Mouse (Mus musculus): ENCODE measurements around the gene Fignl2. TPM values are rescaled to one million over a fixed set of nuclear protein-coding genes. Genes with fewer than 3 reads are reported as not detected.

The Fignl2 gene
- polyA plus RNA-seq (2014; fragmentation: Illumina TruSeq; extraction: RNeasy Lipid Tissue Mini Kit (QIAGEN cat#74804); ENCODE audit: low read depth, low replicate concordance): 0.82 TPM

GRCm38 (mm10) chr15:101077813-101078730 lies at the start of gene Fignl2:
TSS of gene Fignl2 (minus strand) at chr15:101078567.

GRCm38 (mm10) chr15:101115511-101116110 lies 37.2 kb upstream of the Fignl2 start, which contains the start of gene Ankrd33:
TSS of gene Ankrd33 (plus strand) at chr15:101115755.

GRCm38 (mm10) chr15:101047194-101047555 lies 31.2 kb downstream of the Fignl2 start, which contains the start of gene Gm47841:
TSS of gene Gm47841 (minus strand) at chr15:101047397.

Other genes with a start within 250 kb of the Fignl2 start
- 3.0 TPM for gene Scn8a, start 208.7 kb downstream of the Fignl2 start, polyA plus RNA-seq (2014; fragmentation: Illumina TruSeq; extraction: RNeasy Lipid Tissue Mini Kit (QIAGEN cat#74804); ENCODE audit: low read depth, low replicate concordance)
- not detected for gene Gm47841, start 31.2 kb downstream of the Fignl2 start, polyA plus RNA-seq (2014; fragmentation: Illumina TruSeq; extraction: RNeasy Lipid Tissue Mini Kit (QIAGEN cat#74804); ENCODE audit: low read depth, low replicate concordance)
- not detected for gene Ankrd33, start 37.2 kb upstream of the Fignl2 start, polyA plus RNA-seq (2014; fragmentation: Illumina TruSeq; extraction: RNeasy Lipid Tissue Mini Kit (QIAGEN cat#74804); ENCODE audit: low read depth, low replicate concordance)
- 1.0 TPM for gene Acvrl1, start 50.0 kb upstream of the Fignl2 start, polyA plus RNA-seq (2014; fragmentation: Illumina TruSeq; extraction: RNeasy Lipid Tissue Mini Kit (QIAGEN cat#74804); ENCODE audit: low read depth, low replicate concordance)
- 4.5 TPM for gene Acvr1b, start 95.5 kb upstream of the Fignl2 start, polyA plus RNA-seq (2014; fragmentation: Illumina TruSeq; extraction: RNeasy Lipid Tissue Mini Kit (QIAGEN cat#74804); ENCODE audit: low read depth, low replicate concordance)
- 0.35 TPM for gene Grasp, start 145.6 kb upstream of the Fignl2 start, polyA plus RNA-seq (2014; fragmentation: Illumina TruSeq; extraction: RNeasy Lipid Tissue Mini Kit (QIAGEN cat#74804); ENCODE audit: low read depth, low replicate concordance)
- 48.2 TPM for gene Nr4a1, start 175.7 kb upstream of the Fignl2 start, polyA plus RNA-seq (2014; fragmentation: Illumina TruSeq; extraction: RNeasy Lipid Tissue Mini Kit (QIAGEN cat#74804); ENCODE audit: low read depth, low replicate concordance)
- not detected for gene Atg101, start 205.7 kb upstream of the Fignl2 start, polyA plus RNA-seq (2014; fragmentation: Illumina TruSeq; extraction: RNeasy Lipid Tissue Mini Kit (QIAGEN cat#74804); ENCODE audit: low read depth, low replicate concordance)
- gene 6030408B16Rik, start 214.6 kb upstream of the Fignl2 start, polyA plus RNA-seq (2014; fragmentation: Illumina TruSeq; extraction: RNeasy Lipid Tissue Mini Kit (QIAGEN cat#74804); ENCODE audit: low read depth, low replicate concordance): not detected

All from adrenal gland, adult 10 weeks (tissue).